Mouse (Mus musculus): Measurements from ENCODE around the gene Ppara.

DNA sequence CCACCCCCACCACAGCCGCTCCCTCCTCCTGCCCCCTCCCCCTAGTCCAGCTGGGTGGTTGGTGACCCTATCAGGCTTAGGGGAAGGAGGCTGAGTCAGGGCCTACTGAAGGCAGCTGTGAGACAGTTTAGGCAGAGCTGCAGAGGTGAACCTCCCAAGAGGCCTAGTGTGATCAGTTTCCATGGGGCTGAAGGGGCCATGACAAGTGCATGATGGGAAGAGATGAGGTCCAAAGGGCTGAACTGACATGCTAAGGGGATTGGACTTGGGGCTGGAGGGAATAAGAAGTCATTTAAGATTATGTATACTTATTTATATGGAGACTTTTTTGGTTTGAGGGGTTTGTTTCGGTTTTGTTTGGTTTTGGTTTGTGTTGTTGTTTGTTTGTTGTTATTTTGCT is 41.5 kb downstream of the Ppara start:
- TF ChIP-seq CTCF (IDR thresholded peaks at IDR 0.05; ENCODE audit: borderline replicate concordance, insufficient read depth, low read length) (no peak), POLR2A (IDR thresholded peaks at IDR 0.05; ENCODE audit: low read depth, low read length) (no peak)
